Mouse (Mus musculus) retina, postnatal 1 day (tissue): ENCODE measurements around the gene Izumo3.
"Not testable (repeated sequence)": the region's sequence is repeated elsewhere in the genome, so short reads cannot be mapped to it uniquely, and the experiment has no call there.

ENCODE experiments used
- DNase-seq: peaks from one replicate; pipeline ENCODE4 v3.0.0-alpha.2; 2012

Gene Izumo3

GRCm38 (mm10) chr4:92147134-92147533 lies at the start of gene Izumo3:
Gene Izumo3, minus strand, starts transcription at chr4:92147234.
- DNase-seq, result no peak

GRCm38 (mm10) chr4:92191649-92192048 lies 44.6 kb upstream of the Izumo3 start, which contains the start of gene Gm12666:
Gene Gm12666, minus strand, starts transcription at chr4:92191749.
- not testable (repeated sequence) for DNase-seq

- no peak for DNase-seq
These were observed 5.6 kb upstream of the Izumo3 start for GRCm38 (mm10) chr4:92152646-92153045.

GRCm38 (mm10) chr4:92111390-92111988 lies 35.5 kb downstream of the Izumo3 start:
- DNase-seq, result no peak

- DNase-seq, result no peak
These were observed 49.6 kb downstream of the Izumo3 start for GRCm38 (mm10) chr4:92097386-92097785.

- no peak for DNase-seq
These were observed 51.1 kb downstream of the Izumo3 start for GRCm38 (mm10) chr4:92095951-92096350.
